Mouse (Mus musculus) heart, embryonic 12.5 days (tissue): Measurements from ENCODE around the gene Icam1. TPM values are rescaled to one million over a fixed set of nuclear protein-coding genes. Genes with fewer than 3 reads are reported as not detected.

Experiments used
- ATAC-seq: fragments of 200-750 bp; cut with Nextera tagmentation; 2 replicates; pipeline ENCODE4 v1.8.0; 2017; ENCODE audit warnings: moderate TSS enrichment, moderate library complexity; ENCODE audit not compliant: insufficient number of reproducible peaks, low FRiP score
- H3K27ac ChIP-seq: fragments of 300-500 bp; sonication (generic); 2 replicates; pipeline ENCODE4 v1.5.1; 2016; ENCODE audit warnings: mild to moderate bottlenecking, moderate library complexity; ENCODE audit not compliant: poor library complexity, severe bottlenecking
- H3K27me3 ChIP-seq: fragments of 300-500 bp; sonication (generic); replicated peaks from 2 replicates; pipeline ENCODE4 v1.6.1; 2016; ENCODE audit warnings: mild to moderate bottlenecking, moderate library complexity
- H3K36me3 ChIP-seq: fragments of 300-500 bp; sonication (generic); 2 replicates; pipeline ENCODE4 v1.6.1; 2016; ENCODE audit warnings: mild to moderate bottlenecking, moderate library complexity
- H3K4me1 ChIP-seq: fragments of 300-500 bp; sonication (generic); replicated peaks from 2 replicates; pipeline ENCODE4 v1.6.1; 2016; ENCODE audit warnings: mild to moderate bottlenecking
- H3K4me2 ChIP-seq: fragments of 300-500 bp; sonication (generic); 2 replicates; pipeline ENCODE4 v1.6.1; 2016; ENCODE audit warnings: mild to moderate bottlenecking, moderate library complexity
- H3K4me3 ChIP-seq: fragments of 300-500 bp; sonication (generic); 2 replicates; pipeline ENCODE4 v1.5.1; 2016; ENCODE audit warnings: mild to moderate bottlenecking
- H3K9ac ChIP-seq: fragments of 300-500 bp; sonication (generic); 2 replicates; pipeline ENCODE4 v1.6.1; 2016; ENCODE audit warnings: mild to moderate bottlenecking, moderate library complexity
- H3K9me3 ChIP-seq: fragments of 300-500 bp; sonication (generic); replicated peaks from 2 replicates; pipeline ENCODE4 v1.6.1; 2016; ENCODE audit warnings: mild to moderate bottlenecking, moderate library complexity
- WGBS: fragments of 180-500 bp; shearing (Covaris S2); methylation state at CpG from one replicate; pipeline ENCODE4 v1.1.7; 2016; 5-methylcytosine and 5-hydroxymethylcytosine counted together
- microRNA counts: library from miRNA; unstranded; fragments of <30 nt; microRNA quantifications from one replicate; lab custom pipeline; 2017
- microRNA-seq: library from miRNA; unstranded; fragments of <30 nt; microRNA quantifications from one replicate; pipeline ENCODE4, GENCODE M21; 2017
- polyA plus RNA-seq: library from polyadenylated mRNA; unstranded; fragments of >200 nt; fragmentation: Nextera tagmentation; extraction: Ambion mirVana; gene quantifications from 2 replicates; pipeline ENCODE4 v1.2.1, GENCODE M21; 2016

Gene Icam1
- polyA plus RNA-seq, 1 experiment from 2014 or later = 8.9 TPM

GRCm38 (mm10) chr9:21051578-21051977 is 35.8 kb downstream of the Icam1 start:
- H3K27me3 ChIP-seq = peaks cover 5% of the 10 kb centered on the region; the same call in 1 of the 2 replicates
- no peak for ATAC-seq
- no peaks in the 10 kb centered on the region for H3K9me3 ChIP-seq
- no peak overlapping the region for H3K4me3 ChIP-seq
- H3K4me1 ChIP-seq = no peaks in the 10 kb centered on the region
- H3K4me2 ChIP-seq = no peak overlapping the region
- H3K9ac ChIP-seq = no peak overlapping the region
- no peaks in the 10 kb centered on the region for H3K36me3 ChIP-seq
- H3K27ac ChIP-seq = no peak overlapping the region
- 56% methylated on average over 10 of the region's 10 CpGs for WGBS

- Histone ChIP-seq H3K27ac (no peak overlapping the region), H3K27me3 (no peaks in the 10 kb centered on the region), H3K9ac (no peak overlapping the region), H3K4me2 (no peak overlapping the region), H3K36me3 (peaks cover 48% of the 10 kb centered on the region), H3K9me3 (0 out of 2 replicates have a peak, but pooled peaks cover 2% of the 10 kb centered on the region), H3K4me3 (no peak overlapping the region), H3K4me1 (no peaks in the 10 kb centered on the region)
- ATAC-seq = no peak
- 85% methylated on average over 2 of the region's 2 CpGs for WGBS
Observed at GRCm38 (mm10) chr9:21062928-21063327, 47.1 kb downstream of the Icam1 start.

- peaks cover 66% of the 10 kb centered on the region for H3K36me3 ChIP-seq
- H3K9me3 ChIP-seq = no peaks in the 10 kb centered on the region
- no peak within 1 kb of the TSS for H3K27ac ChIP-seq
- WGBS = 79% methylated on average over 27 of the region's 27 CpGs
- no peaks in the 10 kb centered on the region for H3K27me3 ChIP-seq
- peaks cover under 1% of the 10 kb centered on the region for H3K4me1 ChIP-seq
- H3K4me3 ChIP-seq = no peak within 1 kb of the TSS
- no peak; the same call in 1 of the 2 replicates for ATAC-seq
- no peak within 1 kb of the TSS for H3K9ac ChIP-seq
- H3K4me2 ChIP-seq = no peak within 1 kb of the TSS
Observed at GRCm38 (mm10) chr9:21067006-21067684, 51.4 kb downstream of the Icam1 start, which contains the start of gene Zglp1. Gene Zglp1, minus strand, starts transcription at chr9:21067093.

- Histone ChIP-seq H3K27me3 (no peaks in the 10 kb centered on the region), H3K27ac (0 out of 2 replicates have a peak overlapping the region, but pooled peaks have one; percentile 60), H3K36me3 (peaks cover 61% of the 10 kb centered on the region), H3K9me3 (no peaks in the 10 kb centered on the region), H3K9ac (peak overlapping the region; percentile 94), H3K4me3 (peak overlapping the region; percentile 74), H3K4me1 (peaks cover 7% of the 10 kb centered on the region), H3K4me2 (peak overlapping the region; percentile 68)
- 8% methylated on average over 4 of the region's 4 CpGs for WGBS
- no peak for ATAC-seq
Observed at GRCm38 (mm10) chr9:21072641-21073040, 56.9 kb downstream of the Icam1 start.

GRCm38 (mm10) chr9:21073044-21073840 is 57.5 kb downstream of the Icam1 start, which contains the start of the genes Gm49373 and Fdx1l:
Gene Gm49373, minus strand, starts transcription at chr9:21073096.
Gene Fdx1l, minus strand, starts transcription at chr9:21073614.
- H3K4me3 ChIP-seq = peak within 1 kb of the TSS; percentile 74
- peaks cover 7% of the 10 kb centered on the region for H3K4me1 ChIP-seq
- peak within 1 kb of the TSS; percentile 94 for H3K9ac ChIP-seq
- peaks cover 61% of the 10 kb centered on the region for H3K36me3 ChIP-seq
- no peaks in the 10 kb centered on the region for H3K9me3 ChIP-seq
- H3K4me2 ChIP-seq = peak within 1 kb of the TSS; percentile 68
- ATAC-seq = peak; percentile 91
- peak within 1 kb of the TSS; percentile 65 for H3K27ac ChIP-seq
- 2% methylated on average over 58 of the region's 58 CpGs for WGBS
- H3K27me3 ChIP-seq = no peaks in the 10 kb centered on the region

- Histone ChIP-seq H3K4me3 (no peak overlapping the region), H3K4me1 (peaks cover 7% of the 10 kb centered on the region), H3K9me3 (no peaks in the 10 kb centered on the region), H3K4me2 (no peak overlapping the region), H3K9ac (no peak overlapping the region), H3K36me3 (peaks cover 69% of the 10 kb centered on the region), H3K27me3 (no peaks in the 10 kb centered on the region), H3K27ac (no peak overlapping the region)
- 94% methylated on average over 1 of the region's 1 CpGs for WGBS
- ATAC-seq = no peak
Observed at GRCm38 (mm10) chr9:21074173-21074572, 58.4 kb downstream of the Icam1 start.

GRCm38 (mm10) chr9:21075625-21076024 is 59.8 kb downstream of the Icam1 start:
- Histone ChIP-seq H3K27me3 (no peaks in the 10 kb centered on the region), H3K27ac (no peak overlapping the region), H3K9ac (no peak overlapping the region), H3K4me1 (peaks cover 7% of the 10 kb centered on the region), H3K4me3 (no peak overlapping the region), H3K36me3 (peaks cover 78% of the 10 kb centered on the region), H3K4me2 (no peak overlapping the region), H3K9me3 (no peaks in the 10 kb centered on the region)
- 83% methylated on average over 3 of the region's 3 CpGs for whole genome bisulfite sequencing
- no peak for ATAC-seq

MicroRNAs encoded within 50 kb of the gene (microRNA counts, 519-probe panel; counts per million panel counts)
- 4,750 counts per million, percentile 50 among the panel's probes with 10 or more counts for microRNA mmu-miR-1900 (lab: Ali Mortazavi, UCI)

Small RNAs within 50 kb of the gene (microRNA-seq; reads per million reads assigned to microRNA genes)
- not detected for gene Mir1900
- not detected for gene Mir7082

Other genes starting within 250 kb of the Icam1 start
- gene Col5a3, start 200.9 kb upstream of the Icam1 start, polyA plus RNA-seq = 0.05 and 0.06 TPM in 2 replicates
- gene Rdh8, start 197.5 kb upstream of the Icam1 start, polyA plus RNA-seq = not detected in 2 replicates
- 6.5 and 7.1 TPM in 2 replicates for gene A230050P20Rik, start 147.3 kb upstream of the Icam1 start, polyA plus RNA-seq
- 1.5 and 2.5 TPM in 2 replicates for gene Angptl6, start 136.3 kb upstream of the Icam1 start, polyA plus RNA-seq
- gene Ppan, start 127.8 kb upstream of the Icam1 start, polyA plus RNA-seq = 43.5 and 44.3 TPM in 2 replicates
- gene Eif3g, start 117.4 kb upstream of the Icam1 start, polyA plus RNA-seq = 215 and 236 TPM in 2 replicates
- gene Dnmt1, start 56.1 kb upstream of the Icam1 start, polyA plus RNA-seq = 86.6 and 86.8 TPM in 2 replicates
- 22.5 and 25.9 TPM in 2 replicates for gene S1pr2, start 39.2 kb upstream of the Icam1 start, polyA plus RNA-seq
- gene Mrpl4, start 13.2 kb upstream of the Icam1 start, polyA plus RNA-seq = 123 and 126 TPM in 2 replicates
- 5.6 and 8.1 TPM in 2 replicates for gene Icam4, start 13.4 kb downstream of the Icam1 start, polyA plus RNA-seq
- not detected in 2 replicates for gene Icam5, start 16.1 kb downstream of the Icam1 start, polyA plus RNA-seq
- gene Zglp1, start 51.1 kb downstream of the Icam1 start, polyA plus RNA-seq = 1.0 and 1.1 TPM in 2 replicates
- gene Gm49373, start 57.1 kb downstream of the Icam1 start, polyA plus RNA-seq = 0.63 and 0.69 TPM in 2 replicates
- 44.2 and 47.7 TPM in 2 replicates for gene Fdx1l, start 57.6 kb downstream of the Icam1 start, polyA plus RNA-seq
- 1.8 and 2.0 TPM in 2 replicates for gene Gm38431, start 76.0 kb downstream of the Icam1 start, polyA plus RNA-seq
- 62.9 and 67.7 TPM in 2 replicates for gene Raver1, start 76.0 kb downstream of the Icam1 start, polyA plus RNA-seq
- 15.3 and 17.5 TPM in 2 replicates for gene Tyk2, start 115.3 kb downstream of the Icam1 start, polyA plus RNA-seq
- 232 and 241 TPM in 2 replicates for gene Cdc37, start 134.0 kb downstream of the Icam1 start, polyA plus RNA-seq
- 10.1 and 10.2 TPM in 2 replicates for gene Pde4a, start 149.7 kb downstream of the Icam1 start, polyA plus RNA-seq
- 46.7 and 49.6 TPM in 2 replicates for gene Keap1, start 223.4 kb downstream of the Icam1 start, polyA plus RNA-seq
- gene S1pr5, start 232.5 kb downstream of the Icam1 start, polyA plus RNA-seq = 0.10 and 0.19 TPM in 2 replicates
- gene Atg4d, start 249.3 kb downstream of the Icam1 start, polyA plus RNA-seq = 43.8 and 47.8 TPM in 2 replicates